Mouse (Mus musculus) limb, embryonic 10.5 days (tissue): ENCODE results near the gene Atf6. TPM values are rescaled to one million over a fixed set of nuclear protein-coding genes. Genes with fewer than 3 reads are reported as not detected.

ENCODE experiments used
- DNase-seq: peaks from one replicate; pipeline ENCODE4 v3.0.0-alpha.2; 2017; ENCODE audit warnings: low spot score
- H3K27ac ChIP-seq: fragments of 300-500 bp; sonication (generic); 2 replicates; pipeline ENCODE4 v1.5.1; 2016; ENCODE audit warnings: mild to moderate bottlenecking
- H3K27me3 ChIP-seq: fragments of 300-500 bp; sonication (generic); 2 replicates; pipeline ENCODE4 v1.6.1; 2016; ENCODE audit warnings: low read depth, mild to moderate bottlenecking; ENCODE audit not compliant: poor library complexity, severe bottlenecking
- H3K36me3 ChIP-seq: fragments of 300-500 bp; sonication (generic); 2 replicates; pipeline ENCODE4 v1.6.1; 2016; ENCODE audit warnings: mild to moderate bottlenecking, moderate library complexity
- H3K4me1 ChIP-seq: fragments of 300-500 bp; sonication (generic); 2 replicates; pipeline ENCODE4 v1.6.1; 2016
- H3K4me3 ChIP-seq: fragments of 300-500 bp; sonication (generic); 2 replicates; pipeline ENCODE4 v1.5.1; 2016; ENCODE audit warnings: mild to moderate bottlenecking, moderate library complexity
- H3K9me3 ChIP-seq: fragments of 300-500 bp; sonication (generic); replicated peaks from 2 replicates; pipeline ENCODE4 v1.6.1; 2016; ENCODE audit warnings: mild to moderate bottlenecking
- WGBS: fragments of 180-500 bp; shearing (Covaris S2); methylation state at CpG from one replicate; pipeline ENCODE4 v1.1.7; 2016; 5-methylcytosine and 5-hydroxymethylcytosine counted together
- polyA plus RNA-seq: library from polyadenylated mRNA; unstranded; fragments of >200 nt; fragmentation: Nextera tagmentation; extraction: Ambion mirVana; gene quantifications from 2 replicates; pipeline ENCODE4 v1.2.1, GENCODE M21; 2016

The Atf6 gene
- polyA plus RNA-seq, 1 experiment from 2014 or later: 8.0 TPM

GRCm38 (mm10) chr1:170721560-170721959, 146.0 kb downstream of the Atf6 start:
- Histone ChIP-seq H3K27me3 (no peaks in the 10 kb centered on the region), H3K4me1 (no peaks in the 10 kb centered on the region), H3K27ac (no peak overlapping the region), H3K36me3 (no peaks in the 10 kb centered on the region), H3K9me3 (no peaks in the 10 kb centered on the region), H3K4me3 (no peak overlapping the region)
- 91% methylated on average over 5 of the region's 5 CpGs for WGBS
- no peak for DNase-seq

DNA sequence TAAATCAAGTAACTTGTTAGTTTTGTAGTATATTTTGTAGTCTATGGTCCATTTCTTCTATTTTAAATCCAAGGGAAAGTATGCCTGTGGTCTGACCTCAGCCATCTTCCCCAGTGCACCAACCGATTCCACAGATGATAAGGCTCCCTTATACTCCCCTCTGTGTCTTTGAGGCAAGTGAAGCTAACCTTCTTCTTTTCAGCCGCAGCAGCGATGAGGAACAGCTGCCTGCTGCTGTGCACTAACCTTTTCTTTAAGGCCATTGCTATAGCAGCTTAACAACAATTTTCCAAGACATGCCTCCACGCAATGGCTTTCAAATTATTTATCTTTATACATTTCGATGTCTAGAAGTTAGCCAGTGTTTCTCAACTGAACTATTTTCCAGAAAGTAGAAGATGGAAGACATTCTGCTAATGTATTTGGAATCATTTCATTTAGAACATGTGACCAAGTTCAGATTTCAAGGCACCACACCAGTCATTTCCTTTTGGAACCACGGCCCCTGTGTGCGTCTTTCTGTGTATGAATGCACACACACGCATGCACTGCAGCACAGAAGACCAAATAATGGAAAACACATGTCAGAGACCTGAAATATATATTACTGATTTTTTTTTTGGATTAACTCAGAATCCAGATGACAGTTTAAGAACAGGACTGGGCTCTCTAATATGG, 149.3 kb downstream of the Atf6 start:
- H3K4me3 ChIP-seq: no peak overlapping the region

GRCm38 (mm10) chr1:170717241-170717828, 150.2 kb downstream of the Atf6 start:
- no peaks in the 10 kb centered on the region for H3K9me3 ChIP-seq
- H3K4me1 ChIP-seq: no peaks in the 10 kb centered on the region
- 94% methylated on average over 3 of the region's 3 CpGs for WGBS
- H3K4me3 ChIP-seq: no peak overlapping the region
- H3K27me3 ChIP-seq: no peaks in the 10 kb centered on the region
- H3K27ac ChIP-seq: no peak overlapping the region
- no peaks in the 10 kb centered on the region for H3K36me3 ChIP-seq
- DNase-seq: no peak

More for the DNA sequence above, 149.3 kb downstream of the Atf6 start:
- no peaks in the 10 kb centered on the region for H3K36me3 ChIP-seq
- WGBS: 88% methylated on average over 8 of the region's 8 CpGs
- no peak for DNase-seq
- no peaks in the 10 kb centered on the region for H3K27me3 ChIP-seq
- H3K27ac ChIP-seq: no peak overlapping the region; the same call in 1 of the 2 replicates
- no peaks in the 10 kb centered on the region for H3K9me3 ChIP-seq
- no peaks in the 10 kb centered on the region for H3K4me1 ChIP-seq

- Histone ChIP-seq H3K4me3 (no peak overlapping the region), H3K27me3 (no peaks in the 10 kb centered on the region), H3K9me3 (no peaks in the 10 kb centered on the region), H3K27ac (no peak overlapping the region), H3K36me3 (no peaks in the 10 kb centered on the region), H3K4me1 (no peaks in the 10 kb centered on the region)
- 96% methylated on average over 7 of the region's 7 CpGs for WGBS
- no peak for DNase-seq
Measured at GRCm38 (mm10) chr1:170711731-170712130, 155.8 kb downstream of the Atf6 start.

DNA sequence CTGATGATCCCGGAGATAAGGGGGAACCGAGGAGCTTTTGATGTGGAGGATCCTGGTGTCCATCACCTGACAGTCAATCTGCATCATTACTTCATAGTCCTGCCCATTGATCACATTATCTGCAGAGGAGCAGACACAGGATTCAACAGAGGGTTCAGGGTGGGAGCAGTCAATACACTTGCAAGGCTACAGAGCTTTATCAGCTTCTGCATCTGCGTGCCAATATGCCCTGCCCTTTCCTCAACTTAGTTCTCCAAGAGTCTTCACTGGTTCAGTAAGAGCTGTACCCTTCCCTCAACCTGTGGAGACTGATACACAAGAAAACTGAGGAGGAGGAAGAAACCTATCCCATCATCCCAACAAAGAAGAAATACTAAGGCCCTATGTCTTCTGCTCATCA, 157.6 kb downstream of the Atf6 start:
- Histone ChIP-seq H3K4me1 (no peaks in the 10 kb centered on the region), H3K36me3 (no peaks in the 10 kb centered on the region), H3K27me3 (no peaks in the 10 kb centered on the region), H3K27ac (no peak overlapping the region), H3K4me3 (no peak overlapping the region), H3K9me3 (no peaks in the 10 kb centered on the region)
- WGBS: 80% methylated on average over 3 of the region's 3 CpGs
- DNase-seq: no peak

- no peaks in the 10 kb centered on the region for H3K4me1 ChIP-seq
- H3K27ac ChIP-seq: no peak overlapping the region
- no peak overlapping the region for H3K4me3 ChIP-seq
- WGBS: 94% methylated on average over 8 of the region's 8 CpGs
- H3K27me3 ChIP-seq: no peaks in the 10 kb centered on the region
- no peaks in the 10 kb centered on the region for H3K36me3 ChIP-seq
- no peak for DNase-seq
- H3K9me3 ChIP-seq: no peaks in the 10 kb centered on the region
Measured at GRCm38 (mm10) chr1:170709481-170709880, 158.1 kb downstream of the Atf6 start.

DNA sequence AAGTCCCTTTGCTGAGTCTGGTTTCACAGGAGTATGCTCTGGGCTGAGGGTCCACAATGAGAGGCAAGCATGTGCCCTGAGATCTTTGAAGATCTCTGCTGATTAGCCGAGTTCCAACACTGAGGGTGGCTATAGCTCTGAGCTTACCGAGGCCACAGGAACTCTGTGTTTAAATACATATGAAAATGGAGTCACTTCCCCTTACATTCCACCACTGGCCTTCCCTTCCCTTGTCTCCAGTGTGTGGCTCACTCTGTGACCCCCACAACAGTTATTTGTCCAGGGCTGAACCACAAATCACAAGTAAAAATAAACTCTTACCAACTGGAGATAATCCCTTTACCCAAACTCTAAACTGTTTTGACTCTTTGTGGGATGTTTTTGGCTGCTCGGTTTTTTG, 158.5 kb downstream of the Atf6 start:
- Histone ChIP-seq H3K27me3 (no peaks in the 10 kb centered on the region), H3K27ac (no peak overlapping the region), H3K9me3 (no peaks in the 10 kb centered on the region), H3K4me3 (no peak overlapping the region), H3K4me1 (no peaks in the 10 kb centered on the region), H3K36me3 (no peaks in the 10 kb centered on the region)
- 82% methylated on average over 3 of the region's 3 CpGs for WGBS
- no peak for DNase-seq

DNA sequence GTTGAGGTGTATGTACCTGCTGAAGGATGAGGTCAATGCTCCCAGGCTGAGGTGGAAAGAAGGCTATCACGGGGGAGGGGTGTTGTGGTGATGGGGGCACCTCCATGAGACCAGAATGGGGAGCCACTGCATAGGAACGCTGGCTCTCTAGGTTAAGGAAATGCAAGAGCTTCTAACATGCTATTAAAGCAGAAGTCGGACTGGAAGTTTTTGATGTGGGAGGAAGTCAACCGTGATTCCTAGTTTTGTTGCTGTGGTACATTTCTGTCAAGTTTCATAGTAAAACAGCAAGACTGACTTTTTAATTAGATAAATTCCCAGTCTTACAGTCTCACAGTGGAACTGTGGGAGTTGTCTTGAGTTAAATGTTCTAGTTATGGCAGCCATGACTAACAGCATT, 161.5 kb downstream of the Atf6 start:
- no peaks in the 10 kb centered on the region for H3K27me3 ChIP-seq
- no peaks in the 10 kb centered on the region for H3K36me3 ChIP-seq
- H3K9me3 ChIP-seq: no peaks in the 10 kb centered on the region
- no peak overlapping the region for H3K27ac ChIP-seq
- H3K4me1 ChIP-seq: peaks cover 7% of the 10 kb centered on the region
- WGBS: 93% methylated on average over 4 of the region's 4 CpGs
- no peak for DNase-seq
- H3K4me3 ChIP-seq: no peak overlapping the region

DNA sequence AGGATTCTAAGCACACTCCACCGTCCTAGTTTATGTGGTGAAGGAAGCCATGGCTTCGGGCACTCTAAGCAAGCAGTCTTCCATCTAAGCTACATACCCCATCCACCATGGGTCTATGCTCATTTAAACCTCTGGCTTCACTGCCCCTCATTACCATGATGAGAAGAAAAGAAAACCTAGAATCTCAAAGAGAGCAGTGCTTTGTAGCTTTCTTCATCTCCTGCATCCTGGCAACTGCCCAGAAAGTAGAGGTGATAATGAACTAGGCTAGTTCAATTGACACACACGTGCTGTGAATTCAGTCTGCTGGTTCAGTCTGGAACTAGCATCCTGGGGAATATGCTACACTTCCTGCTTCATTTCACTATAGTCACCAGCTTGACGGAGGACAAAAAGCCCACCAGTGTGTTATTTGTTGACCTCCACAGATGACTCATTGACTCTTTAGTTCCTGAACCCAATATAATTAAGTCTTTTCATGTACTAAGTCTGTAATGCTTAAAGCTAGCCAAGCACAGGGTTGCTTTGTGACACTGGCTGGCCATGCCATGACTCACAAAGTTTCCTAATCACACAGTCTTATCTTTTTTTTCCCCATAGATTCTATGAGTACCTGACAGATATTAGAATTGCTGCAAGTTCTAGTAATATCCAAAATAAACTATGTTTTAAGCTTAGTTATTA, 162.5 kb downstream of the Atf6 start:
- no peak for DNase-seq
- Histone ChIP-seq H3K27me3 (no peaks in the 10 kb centered on the region), H3K4me1 (peaks cover 12% of the 10 kb centered on the region), H3K36me3 (no peaks in the 10 kb centered on the region), H3K27ac (no peak overlapping the region), H3K9me3 (no peaks in the 10 kb centered on the region), H3K4me3 (no peak overlapping the region)
- 74% methylated on average over 4 of the region's 4 CpGs for WGBS

DNA sequence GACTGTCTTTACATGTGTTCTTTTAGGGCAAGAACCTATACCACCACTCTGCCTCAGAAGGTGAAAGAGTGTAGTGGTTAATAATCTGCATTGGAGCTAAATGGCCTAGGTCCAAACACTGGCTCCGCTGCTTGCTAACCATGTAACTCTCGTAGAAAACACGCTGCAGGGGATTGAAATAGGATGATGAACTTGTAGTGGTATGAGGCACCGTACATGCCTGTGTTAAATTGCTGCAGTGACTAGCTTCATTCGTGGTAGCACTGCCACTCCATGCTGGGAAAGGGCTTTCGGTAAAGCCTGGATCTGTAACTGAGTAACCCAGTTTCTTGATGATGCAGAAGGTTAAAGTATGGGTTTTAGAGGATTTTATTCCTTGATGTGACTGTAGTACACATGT, 163.5 kb downstream of the Atf6 start:
- Histone ChIP-seq H3K9me3 (no peaks in the 10 kb centered on the region), H3K36me3 (no peaks in the 10 kb centered on the region), H3K27me3 (no peaks in the 10 kb centered on the region), H3K4me3 (no peak overlapping the region), H3K27ac (no peak overlapping the region), H3K4me1 (peaks cover 12% of the 10 kb centered on the region)
- DNase-seq: no peak
- 93% methylated on average over 6 of the region's 6 CpGs for WGBS

DNA sequence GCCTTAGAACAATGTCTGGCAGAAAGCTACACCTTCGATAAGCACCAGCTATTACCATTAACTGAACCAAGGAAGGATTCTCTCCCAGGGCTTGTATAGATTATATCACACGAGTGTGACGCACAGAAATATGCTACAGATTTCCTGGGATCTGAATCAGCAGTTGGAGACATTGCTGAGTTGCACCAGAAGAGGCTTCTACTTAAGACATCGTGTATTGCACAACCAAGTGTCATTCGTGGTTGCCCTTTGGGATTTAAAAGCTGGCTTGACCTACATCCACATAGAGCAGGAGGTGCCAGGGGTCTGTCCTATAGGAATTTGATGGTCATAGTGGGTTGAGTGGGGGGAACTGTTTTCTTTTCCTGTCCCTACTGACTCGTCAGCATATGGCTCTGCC, 164.6 kb downstream of the Atf6 start:
- H3K36me3 ChIP-seq: no peaks in the 10 kb centered on the region
- peaks cover 12% of the 10 kb centered on the region for H3K4me1 ChIP-seq
- H3K4me3 ChIP-seq: no peak overlapping the region
- H3K27ac ChIP-seq: no peak overlapping the region
- H3K27me3 ChIP-seq: no peaks in the 10 kb centered on the region
- DNase-seq: no peak
- WGBS: 94% methylated on average over 6 of the region's 6 CpGs
- H3K9me3 ChIP-seq: no peaks in the 10 kb centered on the region

DNA sequence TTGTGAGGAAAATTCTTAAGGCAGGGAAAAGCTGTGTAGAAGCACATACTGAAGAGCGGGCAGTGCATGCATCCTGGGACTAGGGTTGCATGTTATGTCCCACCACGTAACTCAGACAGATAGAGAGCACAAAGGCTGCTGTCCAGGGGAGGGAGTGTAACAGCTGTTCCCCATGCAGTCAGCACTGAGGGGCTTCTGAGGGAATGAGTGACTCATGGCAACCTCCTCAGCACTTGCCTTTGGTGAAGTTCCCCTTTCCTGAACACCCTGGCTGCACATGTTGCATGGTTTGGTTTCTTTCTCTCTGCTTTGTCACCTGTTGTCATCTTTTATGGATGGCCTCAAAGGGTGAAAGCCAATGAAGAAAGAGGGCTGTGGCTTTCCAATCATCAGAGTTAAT, 165.3 kb downstream of the Atf6 start:
- WGBS: 88% methylated on average over 2 of the region's 2 CpGs
- Histone ChIP-seq H3K4me1 (peaks cover 12% of the 10 kb centered on the region), H3K27me3 (no peaks in the 10 kb centered on the region), H3K36me3 (no peaks in the 10 kb centered on the region), H3K9me3 (no peaks in the 10 kb centered on the region), H3K4me3 (no peak overlapping the region), H3K27ac (no peak overlapping the region)
- DNase-seq: no peak

DNA sequence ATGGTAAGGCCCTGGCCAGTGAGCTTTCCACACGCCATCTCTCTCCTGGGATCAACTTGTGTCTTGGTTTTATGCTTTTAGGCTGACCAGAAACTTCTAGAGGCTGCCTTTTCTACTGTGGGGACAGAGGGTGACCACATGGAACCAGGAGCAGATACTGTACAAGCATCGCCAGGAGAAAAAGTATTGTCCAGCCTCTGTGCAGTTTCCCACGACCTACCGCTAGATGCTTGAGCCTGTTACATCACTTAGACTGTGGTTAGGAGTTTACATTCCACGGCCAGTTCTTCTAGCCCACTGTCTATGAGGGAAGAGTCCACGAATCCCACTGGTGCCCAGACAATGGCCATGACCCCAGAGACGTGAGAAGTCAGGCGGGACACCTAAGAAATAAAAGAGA, 166.0 kb downstream of the Atf6 start:
- 91% methylated on average over 8 of the region's 8 CpGs for WGBS
- no peak overlapping the region for H3K4me3 ChIP-seq
- no peak for DNase-seq
- no peaks in the 10 kb centered on the region for H3K36me3 ChIP-seq
- no peaks in the 10 kb centered on the region for H3K27me3 ChIP-seq
- peak overlapping the region; percentile 42; the same call in 1 of the 2 replicates for H3K27ac ChIP-seq
- peaks cover 12% of the 10 kb centered on the region for H3K4me1 ChIP-seq
- no peaks in the 10 kb centered on the region for H3K9me3 ChIP-seq
